Mouse (Mus musculus) layer of hippocampus, postnatal 10 days (tissue): ENCODE measurements around the gene Ppp1r12b. TPM values are rescaled to one million over a fixed set of nuclear protein-coding genes. Genes with fewer than 3 reads are reported as not detected.

ENCODE experiments used
- DNase-seq, 2 experiments: peaks; one replicate each; pipeline ENCODE4 v3.0.0; 2021; ENCODE audit warnings: low spot score in 2 of 2
- total RNA-seq, 2 experiments: library from RNA; stranded (reverse); gene quantifications; 2 replicates each; pipeline ENCODE4 v1.2.3; 2021

Gene Ppp1r12b
- total RNA-seq, 2 experiments from 2014 or later: 64.2 to 70.2 TPM

DNA sequence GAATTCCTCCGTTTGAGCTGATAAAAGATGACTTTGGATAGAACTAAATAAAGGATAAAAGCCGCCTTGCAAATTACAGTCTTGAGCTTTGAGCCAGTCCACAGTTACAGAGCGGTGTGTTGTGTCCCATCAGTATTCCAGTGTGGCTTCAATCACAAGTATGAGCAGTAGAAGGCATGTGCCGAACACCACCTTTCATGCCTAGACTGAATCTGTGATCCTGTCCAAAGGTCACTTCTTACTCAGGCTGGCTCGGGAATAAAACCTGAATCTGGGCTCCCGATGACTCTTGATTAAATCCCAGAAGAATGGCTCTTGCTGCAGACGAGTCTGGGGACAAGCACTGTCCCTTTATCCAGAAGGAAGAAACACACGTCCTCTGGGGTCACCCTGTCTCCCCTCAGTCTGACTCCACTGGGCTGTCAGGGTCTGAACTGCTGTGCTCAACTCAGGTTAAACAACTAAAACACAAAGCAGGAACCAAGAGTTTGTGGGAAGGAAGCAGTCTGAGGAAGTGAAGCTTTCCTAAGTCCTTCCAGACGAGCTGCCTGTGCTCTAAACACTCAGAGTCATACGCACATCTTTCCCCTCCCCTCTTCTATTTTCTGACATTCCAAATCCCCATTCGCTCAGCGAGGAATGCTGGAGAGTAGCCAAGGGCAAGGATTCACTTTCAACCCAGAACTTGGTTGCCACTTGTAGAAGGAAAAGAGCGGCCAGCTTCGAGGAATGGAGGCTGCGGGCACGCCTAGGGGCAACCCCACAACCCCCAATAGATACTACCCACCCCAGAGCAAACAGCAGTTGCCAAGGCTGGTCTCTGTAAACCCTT, 152.2 kb downstream of the Ppp1r12b start:
- no peak for DNase-seq

DNA sequence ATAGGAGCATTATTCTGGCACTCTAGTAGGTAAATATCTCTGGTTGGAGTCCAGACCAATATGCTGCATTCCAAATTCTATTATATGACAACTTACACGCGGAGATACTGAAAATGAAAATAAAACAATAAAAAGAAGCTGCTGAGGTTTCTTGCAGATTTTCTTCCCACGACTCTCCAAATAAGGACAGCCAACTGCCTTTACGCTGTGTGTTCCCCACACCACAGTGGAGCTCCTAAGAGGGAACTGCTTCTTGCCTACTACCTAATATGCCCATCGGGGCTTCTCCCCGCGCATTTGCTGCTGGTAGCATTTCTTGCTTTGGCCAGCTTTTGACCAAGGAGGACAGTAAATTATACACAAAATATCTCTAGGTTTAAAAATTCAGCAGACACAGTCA, 154.0 kb downstream of the Ppp1r12b start:
- no peak for DNase-seq

DNA sequence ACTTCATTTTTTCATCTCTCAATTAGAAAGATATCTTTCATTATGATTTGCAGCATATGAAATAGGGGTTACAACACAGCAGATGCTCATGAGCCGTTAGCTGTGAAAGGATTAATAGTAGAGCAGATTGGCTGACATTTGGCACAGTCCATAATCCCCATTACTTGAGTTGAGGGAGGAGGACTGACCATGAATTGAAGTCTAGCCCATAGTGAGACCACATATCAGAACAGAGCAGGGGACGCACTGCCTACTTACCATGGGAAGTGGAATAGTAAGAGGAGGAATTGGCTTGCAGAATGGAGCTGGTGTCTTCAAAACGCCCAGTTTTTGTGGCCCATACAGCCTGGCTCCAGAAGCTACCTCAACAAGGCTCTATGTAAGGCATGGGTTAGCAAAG, 159.2 kb downstream of the Ppp1r12b start:
- no peak for DNase-seq

DNA sequence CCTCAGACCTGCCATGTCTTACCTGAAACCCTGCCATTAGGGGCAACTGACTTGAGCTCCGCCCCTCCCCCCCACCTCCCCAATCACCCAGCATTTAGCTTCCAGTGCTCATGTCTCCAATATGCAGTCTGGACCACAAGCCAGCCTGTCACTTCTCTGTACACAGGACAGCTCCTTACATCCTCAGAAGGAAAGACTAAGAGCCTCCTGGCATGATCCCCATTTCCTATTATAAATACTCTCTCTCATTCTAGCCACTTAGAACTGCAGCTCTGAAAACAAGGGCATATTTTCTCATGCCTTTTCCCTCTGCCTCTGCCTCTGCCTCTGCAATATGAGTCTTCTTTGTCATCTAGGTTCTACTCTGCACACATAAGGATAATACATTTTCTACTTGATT, 159.7 kb downstream of the Ppp1r12b start:
- DNase-seq: no peak

DNA sequence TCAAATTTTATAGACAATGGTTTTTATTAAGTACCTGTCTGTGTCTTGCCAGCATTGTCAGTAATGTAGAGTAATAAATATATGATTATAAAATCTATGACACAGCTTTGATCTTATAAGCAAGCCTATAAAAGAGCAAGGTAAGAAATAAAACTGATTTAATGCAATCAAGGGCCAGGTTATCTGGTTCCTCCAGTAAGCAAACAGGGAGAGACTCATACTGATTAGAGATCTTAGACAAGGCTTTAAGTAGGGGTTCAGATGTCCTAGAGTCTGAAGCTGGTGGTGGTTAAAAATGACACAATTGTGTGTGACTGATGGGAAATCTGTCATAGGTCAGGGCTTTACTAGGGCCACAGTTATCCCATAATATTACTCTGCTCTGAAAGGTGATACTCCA, 164.3 kb downstream of the Ppp1r12b start:
- no peak for DNase-seq

DNA sequence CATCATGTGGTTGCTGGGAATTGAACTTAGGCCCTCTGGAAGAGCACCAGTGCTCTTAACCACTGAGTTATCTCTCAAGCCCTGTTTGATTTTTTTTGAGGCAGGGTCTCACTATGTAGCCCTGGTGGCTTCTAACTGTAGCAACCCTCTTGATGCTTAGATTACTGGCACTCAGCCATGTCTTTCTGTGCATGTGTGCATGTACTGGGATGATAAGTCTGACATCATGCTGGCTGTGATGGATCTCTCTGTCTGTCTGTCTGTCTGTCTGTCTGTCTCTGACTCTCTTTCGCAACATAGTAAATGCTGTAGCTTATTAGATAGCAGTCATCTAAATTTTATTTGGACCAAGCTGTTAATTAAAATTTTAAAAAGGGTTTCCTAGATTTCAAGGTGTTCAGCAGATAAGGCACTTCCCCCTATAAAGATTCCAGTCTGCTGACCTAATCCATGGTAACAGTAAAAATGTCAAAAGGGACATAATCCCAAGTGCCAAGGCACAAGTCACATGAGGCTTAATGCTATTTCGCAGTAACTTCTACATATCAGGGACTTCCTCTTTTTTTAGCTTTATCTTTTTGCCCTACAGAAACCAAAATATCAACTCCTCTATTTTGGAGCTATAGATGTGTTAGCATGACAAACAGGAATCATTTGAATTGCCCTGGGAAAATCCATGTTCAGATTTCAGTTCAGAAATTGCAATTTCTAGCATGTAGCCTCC, 164.9 kb downstream of the Ppp1r12b start:
- no peak for DNase-seq

DNA sequence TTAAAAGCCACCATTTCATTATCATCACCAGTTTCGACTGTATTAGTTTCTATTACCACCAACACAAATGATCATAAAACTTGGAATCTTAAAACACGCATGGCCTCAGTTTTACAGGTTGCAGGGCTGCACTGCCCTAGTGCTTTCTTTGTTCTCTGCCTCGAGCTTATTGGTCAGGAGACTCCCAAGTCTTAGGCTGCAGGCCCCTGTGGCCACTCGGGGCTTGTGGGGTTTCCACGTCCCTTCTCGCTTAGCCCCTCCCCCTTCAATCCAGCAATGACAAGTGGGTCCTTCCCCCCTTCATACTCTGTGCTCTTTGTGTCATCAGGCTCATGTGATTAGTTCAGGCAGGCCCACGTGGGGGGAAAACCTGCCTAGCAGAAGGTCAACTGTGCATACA, 167.6 kb downstream of the Ppp1r12b start:
- DNase-seq: no peak

DNA sequence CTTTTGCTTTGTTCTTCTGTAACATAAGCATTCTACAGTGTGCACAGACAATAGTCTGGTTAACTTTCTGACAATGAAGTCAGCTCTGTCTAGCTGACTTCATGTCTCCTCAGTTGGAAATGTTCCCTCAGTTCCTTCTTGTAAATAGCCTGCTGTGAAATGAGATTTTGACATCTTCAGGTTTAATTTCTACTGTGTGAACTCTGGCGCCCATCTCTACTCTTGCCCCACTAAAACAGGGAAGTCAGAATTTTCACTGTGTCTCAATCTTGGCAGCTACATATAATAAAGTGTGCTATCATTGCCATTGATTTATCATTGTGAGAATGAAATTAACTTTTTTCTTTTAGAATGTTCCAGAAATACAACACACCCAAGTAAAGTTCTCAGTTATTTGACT, 170.8 kb downstream of the Ppp1r12b start:
- no peak for DNase-seq

DNA sequence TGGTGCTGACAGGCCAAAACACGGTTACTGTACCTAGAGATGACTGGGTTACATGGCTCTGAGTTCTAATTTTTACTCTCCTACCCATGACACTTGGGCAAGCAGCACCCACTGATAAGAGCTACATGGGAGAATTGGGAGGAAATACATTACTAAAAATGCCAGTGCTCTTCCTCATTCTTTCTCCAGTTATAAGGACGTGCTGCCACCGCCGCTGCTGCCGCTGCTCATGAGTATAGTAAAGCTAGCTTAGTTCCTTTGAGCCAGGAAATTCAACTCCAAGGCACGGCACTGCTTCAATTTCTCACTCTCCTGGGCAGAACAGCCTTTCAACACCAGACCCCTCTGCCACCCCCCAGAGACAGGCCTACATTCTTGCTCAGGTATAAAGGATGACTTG, 171.3 kb downstream of the Ppp1r12b start:
- no peak for DNase-seq

DNA sequence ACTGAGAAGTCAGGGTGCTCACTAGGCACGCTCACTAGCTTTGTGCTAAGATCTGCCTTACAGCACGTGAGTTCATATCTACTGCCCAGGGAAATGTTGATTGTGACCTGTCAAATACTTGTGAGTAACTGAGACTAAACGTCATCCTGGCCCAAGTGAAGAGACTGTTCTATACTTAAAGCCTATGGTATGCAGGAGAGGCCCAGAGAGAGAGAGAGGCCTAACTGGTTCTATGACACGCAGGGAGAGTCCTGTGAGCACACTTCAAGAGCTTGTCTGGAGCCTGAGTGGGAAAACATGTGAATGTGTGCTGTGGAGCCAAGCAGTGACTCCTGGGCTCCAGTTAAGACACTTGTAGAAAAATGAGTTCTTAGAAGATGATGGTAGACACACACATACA, 171.8 kb downstream of the Ppp1r12b start:
- no peak for DNase-seq

DNA sequence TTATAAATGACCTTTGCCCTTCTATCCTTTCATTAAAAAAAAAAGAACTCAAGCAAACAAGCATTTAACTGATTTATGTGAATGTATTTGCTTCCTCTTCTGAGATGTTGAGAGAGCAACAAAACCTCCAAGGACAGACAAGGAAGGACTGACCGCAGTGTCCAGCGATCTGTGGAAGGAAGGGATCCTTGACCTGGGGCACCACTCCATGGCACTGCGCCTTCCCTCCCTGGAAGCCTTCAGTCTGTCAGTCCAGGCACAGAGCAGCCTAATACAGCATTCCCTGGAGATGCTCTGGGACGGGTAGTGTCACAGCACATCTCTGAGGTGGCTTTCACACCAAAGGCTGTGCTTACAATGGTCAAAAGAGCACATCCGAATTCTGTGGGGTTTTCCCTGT, 172.9 kb downstream of the Ppp1r12b start:
- no peak for DNase-seq

DNA sequence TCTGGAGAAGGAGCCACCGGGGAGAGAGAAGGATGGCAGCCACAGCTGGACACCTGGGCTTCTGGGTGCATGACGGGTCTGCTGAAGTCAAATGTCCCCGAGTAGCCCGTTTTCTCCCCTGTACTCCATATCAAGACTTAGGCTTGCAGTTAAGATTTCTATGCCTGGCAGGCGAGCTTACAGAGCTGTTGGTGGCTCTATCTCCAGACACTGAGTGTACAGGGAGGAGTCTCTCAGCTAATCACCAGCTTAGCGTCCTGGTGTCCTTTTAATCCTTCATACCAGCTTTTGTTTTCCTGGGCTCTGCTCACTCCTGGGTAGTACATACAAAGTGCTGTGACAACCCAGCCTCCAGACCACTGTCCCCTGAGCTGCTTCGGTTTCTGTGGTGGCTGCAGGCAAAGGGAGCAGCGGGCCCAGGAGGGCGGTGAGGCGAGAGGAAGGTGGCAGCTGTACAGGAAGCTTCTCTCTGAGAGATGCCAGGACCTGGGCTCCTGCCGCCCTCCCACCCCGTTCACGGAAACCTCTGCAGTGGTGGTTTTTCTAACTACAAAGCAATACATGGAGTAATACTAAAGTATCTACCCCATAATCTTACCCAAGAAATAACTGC, 177.7 kb downstream of the Ppp1r12b start:
- no peak for DNase-seq

DNA sequence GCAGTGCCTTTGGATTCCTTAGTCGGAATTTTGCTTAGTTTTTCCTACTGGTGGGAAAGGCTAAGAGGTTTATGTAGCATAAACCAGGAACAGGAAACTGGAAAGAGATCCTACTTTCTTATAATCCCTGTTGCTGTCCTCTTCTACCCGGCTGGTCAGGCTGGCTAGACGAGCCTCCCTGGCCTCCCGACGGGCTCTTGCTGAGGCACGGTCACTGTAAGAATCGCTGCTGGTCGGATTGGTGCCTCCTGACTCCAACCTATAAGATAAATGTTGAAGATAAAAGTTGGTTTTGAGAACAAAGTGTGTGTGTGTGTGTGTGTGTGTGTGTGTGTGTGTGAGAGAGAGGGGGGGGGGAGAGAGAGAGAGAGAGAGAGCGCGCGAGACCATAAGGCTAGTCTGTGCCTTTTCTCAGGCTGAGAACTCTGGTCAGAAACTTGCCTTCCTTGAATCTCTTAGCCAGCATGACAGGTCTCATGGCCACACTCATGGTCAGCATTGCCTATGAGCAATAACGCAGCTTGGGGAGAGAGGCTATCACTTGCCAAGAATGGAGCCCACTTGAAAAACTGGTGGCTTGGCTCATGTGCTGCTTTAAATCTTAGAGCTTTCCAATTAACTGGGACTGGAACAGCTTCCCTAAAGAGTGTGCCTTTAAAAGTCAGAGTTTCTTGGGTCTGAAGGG, 178.4 kb downstream of the Ppp1r12b start:
- DNase-seq: no peak

DNA sequence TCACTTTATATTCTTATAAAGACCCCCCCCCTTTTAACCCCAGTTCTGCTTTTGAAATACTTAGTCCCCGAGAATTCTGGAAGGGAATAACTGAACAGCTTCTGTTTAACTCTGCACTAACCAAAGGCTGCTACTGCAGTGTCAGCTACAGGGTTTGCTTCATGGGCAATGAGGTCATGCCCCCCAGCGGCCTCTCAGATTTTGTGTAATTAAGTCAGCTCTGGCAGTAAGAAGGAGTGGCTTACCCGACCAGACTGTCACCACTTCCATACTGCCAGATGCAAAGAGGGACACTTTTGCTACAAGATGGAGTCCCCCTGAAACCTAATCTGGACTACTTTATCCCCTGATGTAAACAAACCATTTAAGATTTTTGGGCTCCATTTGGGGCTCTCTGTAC, 180.1 kb downstream of the Ppp1r12b start:
- no peak for DNase-seq

DNA sequence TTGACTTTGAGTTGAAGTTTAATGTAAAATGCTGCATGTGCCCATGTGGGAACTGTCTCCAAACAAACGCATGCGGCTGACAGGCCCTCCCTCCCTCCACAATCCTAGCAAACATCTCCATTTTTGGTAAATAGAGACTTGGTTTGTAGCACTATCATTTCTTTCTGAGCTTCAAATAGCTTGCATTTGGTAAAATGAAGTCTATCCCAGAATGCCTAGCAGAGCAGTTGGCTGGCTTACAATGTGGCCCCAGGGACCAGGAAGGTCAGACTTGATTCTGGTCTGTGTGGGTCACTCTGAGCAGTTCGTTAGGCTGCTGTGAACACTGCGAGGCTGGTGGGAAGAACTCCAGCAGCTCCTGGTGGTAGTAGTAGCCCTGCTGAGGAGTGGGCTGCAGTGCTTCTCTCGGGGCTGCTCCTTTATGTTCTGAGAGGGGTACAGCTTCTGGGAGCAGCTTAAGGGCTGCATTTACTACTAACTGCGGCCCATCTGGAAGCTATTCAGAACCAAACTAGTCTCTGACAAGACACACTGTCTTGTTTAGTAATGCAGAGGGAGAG, 180.9 kb downstream of the Ppp1r12b start:
- no peak for DNase-seq

DNA sequence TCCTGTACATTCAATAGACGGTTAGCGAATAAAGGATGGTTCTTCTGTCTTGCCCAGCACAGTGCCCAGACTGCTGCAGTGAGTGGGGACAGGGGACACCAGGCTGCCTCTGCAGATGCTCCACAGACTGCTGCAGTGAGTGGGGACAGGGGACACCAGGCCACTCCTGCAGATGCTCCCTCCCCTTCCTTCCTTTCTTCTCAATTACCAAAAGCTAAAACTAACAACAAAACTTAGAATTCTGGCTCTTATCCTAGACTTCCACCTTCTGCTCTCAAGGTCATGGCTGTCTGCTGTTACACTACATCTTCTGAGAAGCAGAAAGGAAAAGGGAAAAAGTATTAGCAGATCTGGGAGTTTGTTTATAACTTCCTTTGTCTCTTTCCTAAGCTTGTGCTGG, 181.5 kb downstream of the Ppp1r12b start:
- no peak for DNase-seq

DNA sequence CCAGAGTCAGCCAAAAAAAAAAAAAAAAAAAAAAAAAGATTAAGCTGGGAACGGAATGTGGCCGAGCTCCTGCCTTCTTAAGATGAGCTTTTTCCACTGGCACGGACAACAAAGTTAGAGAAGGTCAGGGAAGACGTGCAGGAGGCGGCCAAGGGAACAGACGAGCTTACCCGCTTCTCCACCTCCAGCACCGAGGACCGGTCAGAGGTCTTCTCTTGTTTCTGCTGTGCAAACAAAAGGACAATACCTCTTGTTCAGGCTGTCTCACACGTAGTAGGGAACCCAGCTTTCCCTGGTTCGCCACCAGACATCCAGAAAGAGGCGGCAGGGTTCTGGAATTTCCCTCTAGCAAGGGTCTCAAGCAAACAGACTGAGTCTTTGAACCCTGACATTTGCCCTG, 182.5 kb downstream of the Ppp1r12b start:
- no peak for DNase-seq

DNA sequence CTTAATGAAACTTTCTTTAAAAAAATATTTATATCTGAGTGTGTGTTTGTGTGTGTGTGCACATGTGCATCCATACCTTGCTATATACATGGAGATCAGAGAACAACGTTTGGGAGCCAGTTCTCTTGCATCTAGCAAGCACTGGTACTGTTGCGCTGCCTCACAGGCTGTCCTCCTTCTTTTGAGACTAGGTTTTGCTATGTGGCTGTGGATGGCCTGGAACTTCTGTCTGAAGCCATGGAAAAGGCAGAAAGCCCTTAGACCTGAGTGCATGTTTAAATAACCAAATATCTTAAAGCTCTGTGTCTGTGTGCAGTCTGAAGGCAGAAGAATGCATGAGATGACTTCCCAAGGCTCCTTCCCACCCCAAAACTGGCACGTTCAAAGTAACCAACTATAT, 182.9 kb downstream of the Ppp1r12b start:
- no peak for DNase-seq

DNA sequence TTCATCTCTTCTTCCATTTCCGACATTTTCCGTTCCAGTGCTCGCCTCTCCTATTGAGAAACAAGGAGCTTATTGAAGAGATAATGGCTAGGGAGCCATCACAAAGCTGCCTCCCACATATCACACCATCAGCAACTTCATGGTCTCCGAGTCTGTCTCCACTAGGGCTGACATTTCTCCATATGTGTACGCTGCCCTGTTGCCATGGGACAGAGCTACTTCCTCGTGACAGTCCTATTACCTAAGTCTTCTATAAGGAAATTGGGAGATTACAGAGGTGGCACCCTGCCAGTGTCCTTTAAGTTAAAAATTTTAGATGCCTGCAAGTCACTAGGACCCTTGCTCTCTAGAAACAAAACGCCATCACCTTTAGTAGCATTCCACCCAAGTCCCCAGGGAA, 183.7 kb downstream of the Ppp1r12b start:
- DNase-seq: no peak

DNA sequence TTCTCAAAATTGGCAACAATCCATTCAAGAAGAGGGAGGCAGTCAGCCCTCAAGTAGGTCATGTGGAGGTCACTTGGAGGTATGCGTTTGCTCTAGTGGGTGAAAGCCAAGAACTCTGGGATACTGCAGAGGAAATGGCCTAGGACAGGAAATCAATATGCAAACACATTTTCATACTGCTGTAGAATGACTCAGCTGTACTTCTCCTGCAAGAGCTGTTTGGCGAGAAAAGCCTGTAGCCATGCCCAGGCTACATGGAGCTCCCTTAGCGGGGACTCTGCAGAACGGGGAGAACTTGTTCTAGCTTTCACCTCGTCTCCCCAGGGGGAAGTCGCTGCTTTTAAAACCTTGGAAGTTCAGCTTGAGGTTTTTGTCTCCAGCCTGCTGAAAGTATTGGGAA, 184.4 kb downstream of the Ppp1r12b start:
- DNase-seq: no peak

DNA sequence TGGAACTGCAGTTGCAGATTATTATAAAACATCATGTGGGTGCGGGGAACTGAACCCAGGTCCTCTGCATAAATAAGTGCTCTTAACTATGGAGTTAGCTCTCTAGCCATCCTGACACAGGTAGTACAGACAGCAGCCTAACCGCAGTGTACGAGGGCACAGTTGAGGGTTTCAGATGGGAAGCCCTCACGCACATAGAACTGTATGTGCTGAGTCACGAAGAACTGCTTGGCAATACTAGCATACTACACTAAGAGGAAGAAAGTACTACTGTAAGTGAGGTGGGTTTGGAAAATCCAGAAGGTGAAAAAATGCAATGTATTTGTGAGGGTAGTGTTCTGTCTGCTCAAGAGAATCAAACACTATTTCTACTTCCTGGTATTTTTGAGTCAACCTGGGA, 185.4 kb downstream of the Ppp1r12b start:
- no peak for DNase-seq

DNA sequence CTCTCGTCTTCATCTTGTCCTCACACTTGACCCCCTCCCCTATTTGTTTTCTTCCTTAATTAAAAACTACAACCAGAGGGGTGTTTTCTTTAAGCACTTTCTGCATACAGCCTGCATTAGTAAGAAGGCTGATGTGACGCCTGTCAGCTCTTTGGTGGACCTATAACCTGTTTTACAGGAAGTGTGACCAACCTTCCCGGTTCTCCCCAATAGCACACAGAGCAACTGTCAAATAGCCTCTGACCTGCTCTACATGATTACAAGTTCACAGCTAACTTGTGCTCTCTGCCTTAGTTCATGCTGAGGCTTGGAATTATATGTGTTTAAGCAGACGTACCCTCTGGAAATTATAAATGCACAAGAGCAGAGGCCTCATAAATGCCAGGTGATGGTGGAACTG, 189.3 kb downstream of the Ppp1r12b start:
- no peak for DNase-seq
